Mouse (Mus musculus) liver, embryonic 13.5 days (tissue): ENCODE results near the gene Ncoa3. TPM values are rescaled to one million over a fixed set of nuclear protein-coding genes. Genes with fewer than 3 reads are reported as not detected.
A peak's percentile ranks its signal among the peaks of the same experiment; 100 is the strongest.

Experiments
- ATAC-seq: fragments of 200-750 bp; cut with Nextera tagmentation; 2 replicates; pipeline ENCODE4 v1.8.0; 2017; ENCODE audit warnings: low read depth, mild to moderate bottlenecking, moderate number of reproducible peaks, moderate library complexity
- DNase-seq: peaks from one replicate; pipeline ENCODE4 v3.0.0; 2022
- H3K27ac ChIP-seq: fragments of 300-500 bp; sonication (generic); 2 replicates; pipeline ENCODE4 v1.5.1; 2015; ENCODE audit warnings: moderate library complexity, mild to moderate bottlenecking, inconsistent platforms
- H3K27me3 ChIP-seq: fragments of 300-500 bp; sonication (generic); 2 replicates; pipeline ENCODE4 v1.6.1; 2015; ENCODE audit warnings: mild to moderate bottlenecking, inconsistent platforms
- H3K36me3 ChIP-seq: fragments of 300-500 bp; sonication (generic); 2 replicates; pipeline ENCODE4 v1.6.1; 2015; ENCODE audit warnings: mild to moderate bottlenecking, inconsistent platforms
- H3K4me1 ChIP-seq: fragments of 300-500 bp; sonication (generic); replicated peaks from 2 replicates; pipeline ENCODE4 v1.6.1; 2015; ENCODE audit warnings: inconsistent platforms
- H3K4me2 ChIP-seq: fragments of 300-500 bp; sonication (generic); 2 replicates; pipeline ENCODE4 v1.6.1; 2015; ENCODE audit warnings: inconsistent platforms, mild to moderate bottlenecking, moderate library complexity
- H3K4me3 ChIP-seq: fragments of 300-500 bp; sonication (generic); replicated peaks from 2 replicates; pipeline ENCODE4 v1.5.1; 2015; ENCODE audit warnings: mild to moderate bottlenecking, inconsistent platforms
- H3K9ac ChIP-seq: fragments of 300-500 bp; sonication (generic); 2 replicates; pipeline ENCODE4 v1.6.1; 2015; ENCODE audit warnings: mild to moderate bottlenecking, inconsistent platforms
- H3K9me3 ChIP-seq: fragments of 300-500 bp; sonication (generic); replicated peaks from 2 replicates; pipeline ENCODE4 v1.6.1; 2016; ENCODE audit warnings: inconsistent platforms
- WGBS: fragments of 180-500 bp; shearing (Covaris S2); methylation state at CpG from one replicate; pipeline ENCODE4 v1.1.7; 2015; ENCODE audit not compliant: insufficient replicate concordance; 5-methylcytosine and 5-hydroxymethylcytosine counted together
- polyA plus RNA-seq: library from polyadenylated mRNA; unstranded; fragments of >200 nt; fragmentation: Nextera tagmentation; extraction: Ambion mirVana; gene quantifications from 2 replicates; pipeline ENCODE4 v1.2.1, GENCODE M21; 2015

The Ncoa3 gene
- polyA plus RNA-seq, 1 experiment from 2014 or later = 3.5 TPM

GRCm38 (mm10) chr2:166091599-166091998 lies 99.2 kb downstream of the Ncoa3 start:
- Histone ChIP-seq H3K4me1 (peaks cover 6% of the 10 kb centered on the region; the same call in 1 of the 2 replicates), H3K36me3 (no peaks in the 10 kb centered on the region), H3K9me3 (no peaks in the 10 kb centered on the region), H3K9ac (no peak overlapping the region), H3K27ac (no peak overlapping the region), H3K4me2 (no peak overlapping the region), H3K4me3 (no peak overlapping the region), H3K27me3 (no peaks in the 10 kb centered on the region)
- no peak for DNase-seq
- no peak for ATAC-seq

GRCm38 (mm10) chr2:166092412-166092811 lies 100.0 kb downstream of the Ncoa3 start:
- Histone ChIP-seq H3K4me3 (no peak overlapping the region), H3K27ac (no peak overlapping the region), H3K4me2 (no peak overlapping the region), H3K9ac (no peak overlapping the region), H3K27me3 (no peaks in the 10 kb centered on the region), H3K9me3 (no peaks in the 10 kb centered on the region), H3K36me3 (no peaks in the 10 kb centered on the region), H3K4me1 (peaks cover 5% of the 10 kb centered on the region; the same call in 1 of the 2 replicates)
- no peak for ATAC-seq
- DNase-seq = no peak
- WGBS = 63% methylated on average over 6 of the region's 6 CpGs

DNA sequence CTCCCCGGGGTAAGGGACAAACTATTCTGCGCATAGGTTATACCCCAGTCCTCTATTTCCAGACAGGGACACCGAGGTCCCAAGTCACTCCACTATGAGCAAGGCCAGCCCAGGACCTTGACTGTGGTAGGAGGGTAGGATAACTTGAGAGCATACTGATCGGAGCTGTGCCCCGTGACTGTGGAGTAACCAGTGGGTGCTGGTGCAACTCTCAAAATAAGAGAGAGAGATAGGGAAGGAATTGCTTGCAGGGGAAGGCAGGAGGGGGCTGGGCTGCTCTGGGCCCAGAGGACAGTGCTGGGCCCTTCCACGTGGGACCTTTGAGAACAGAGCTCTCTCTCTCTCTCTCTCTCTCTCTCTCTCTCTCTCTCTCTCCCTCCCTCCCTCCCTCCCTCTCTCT lies 103.9 kb downstream of the Ncoa3 start:
- H3K4me3 ChIP-seq = no peak overlapping the region
- no peaks in the 10 kb centered on the region for H3K9me3 ChIP-seq
- H3K4me1 ChIP-seq = 0 out of 2 replicates have a peak, but pooled peaks cover 5% of the 10 kb centered on the region
- H3K9ac ChIP-seq = no peak overlapping the region
- H3K27me3 ChIP-seq = no peaks in the 10 kb centered on the region
- no peak overlapping the region for H3K27ac ChIP-seq
- H3K36me3 ChIP-seq = no peaks in the 10 kb centered on the region
- no peak for DNase-seq
- WGBS = 74% methylated on average over 6 of the region's 6 CpGs
- no peak for ATAC-seq
- H3K4me2 ChIP-seq = no peak overlapping the region

DNA sequence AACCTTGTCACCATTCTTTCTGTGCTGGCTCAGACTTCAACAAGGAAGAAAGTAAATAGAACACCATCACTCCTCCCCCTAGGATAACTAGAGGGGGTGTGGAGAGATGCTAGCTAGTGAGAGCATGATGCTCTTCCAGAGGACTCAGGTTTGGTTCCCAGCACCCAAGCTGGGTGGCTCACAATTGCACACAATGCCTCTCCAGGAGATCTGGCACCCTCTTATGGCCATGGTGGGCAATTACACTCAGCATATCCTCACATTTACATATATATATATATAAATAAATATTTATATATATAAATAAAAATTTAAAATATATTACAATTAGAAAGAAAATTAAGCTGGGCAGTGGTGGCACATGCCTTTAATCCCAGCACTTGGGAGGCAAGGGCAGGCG lies 104.4 kb downstream of the Ncoa3 start:
- Histone ChIP-seq H3K36me3 (no peaks in the 10 kb centered on the region), H3K4me1 (0 out of 2 replicates have a peak, but pooled peaks cover 5% of the 10 kb centered on the region), H3K9me3 (no peaks in the 10 kb centered on the region), H3K9ac (no peak overlapping the region), H3K4me2 (no peak overlapping the region), H3K27ac (no peak overlapping the region), H3K27me3 (no peaks in the 10 kb centered on the region), H3K4me3 (no peak overlapping the region)
- ATAC-seq (no peak), DNase-seq (no peak)
- 78% methylated on average over 1 of the region's 1 CpGs for WGBS

DNA sequence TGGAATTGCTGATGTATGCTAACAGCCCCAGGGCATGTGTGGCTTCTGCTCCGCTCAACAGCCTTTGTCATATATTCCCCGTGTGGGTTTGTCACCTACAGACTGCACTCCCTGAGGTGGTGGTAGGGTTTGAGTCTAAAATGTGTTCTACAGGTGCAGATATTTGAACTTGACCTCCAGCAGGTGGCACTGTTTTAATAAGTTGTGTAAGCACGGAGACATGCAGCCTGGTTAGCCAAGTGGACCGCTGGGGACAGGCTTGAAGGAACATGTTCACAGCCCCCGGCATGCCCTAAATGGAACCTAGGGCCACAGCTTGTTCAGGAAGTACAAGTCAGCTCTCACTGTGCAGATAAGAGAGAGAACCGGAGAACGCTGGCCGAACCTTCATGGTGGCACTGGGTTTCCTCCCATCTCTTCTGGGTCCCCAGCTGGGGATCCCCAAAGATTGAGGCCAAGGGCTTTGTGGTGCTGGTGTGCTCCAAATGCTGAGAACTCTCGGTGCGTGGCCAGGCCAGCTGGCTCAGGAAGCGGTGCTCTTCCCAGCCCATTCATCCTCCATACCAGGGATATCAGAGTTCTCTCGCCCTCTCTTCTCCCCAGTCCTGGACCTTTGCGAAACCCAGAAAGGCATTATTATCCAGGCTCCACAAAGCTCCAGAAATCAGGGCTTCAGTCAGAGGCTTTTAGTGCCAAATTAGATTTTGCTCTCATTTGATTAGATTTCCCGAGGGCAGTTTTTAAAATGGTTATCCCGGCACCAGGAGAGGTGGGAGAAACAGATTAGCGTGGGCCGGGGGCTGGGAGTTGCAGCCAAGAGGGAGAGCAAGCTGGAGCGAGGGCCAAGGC lies 105.2 kb downstream of the Ncoa3 start:
- H3K4me2 ChIP-seq = no peak overlapping the region
- no peak for ATAC-seq
- H3K9ac ChIP-seq = no peak overlapping the region
- H3K27ac ChIP-seq = no peak overlapping the region
- whole genome bisulfite sequencing = 56% methylated on average over 18 of the region's 18 CpGs
- H3K9me3 ChIP-seq = no peaks in the 10 kb centered on the region
- no peak for DNase-seq
- no peak overlapping the region for H3K4me3 ChIP-seq
- H3K27me3 ChIP-seq = no peaks in the 10 kb centered on the region
- H3K36me3 ChIP-seq = no peaks in the 10 kb centered on the region
- H3K4me1 ChIP-seq = 0 out of 2 replicates have a peak, but pooled peaks cover 5% of the 10 kb centered on the region

- Histone ChIP-seq H3K4me2 (no peak overlapping the region), H3K27ac (no peak overlapping the region), H3K9me3 (no peaks in the 10 kb centered on the region), H3K9ac (no peak overlapping the region), H3K36me3 (no peaks in the 10 kb centered on the region), H3K27me3 (no peaks in the 10 kb centered on the region), H3K4me1 (0 out of 2 replicates have a peak, but pooled peaks cover 5% of the 10 kb centered on the region), H3K4me3 (no peak overlapping the region)
- 70% methylated on average over 15 of the region's 15 CpGs for WGBS
- ATAC-seq (0 out of 2 replicates have a peak, but pooled peaks have one; percentile 29), DNase-seq (no peak)
Measured at GRCm38 (mm10) chr2:166098292-166098933, 106.0 kb downstream of the Ncoa3 start.

DNA sequence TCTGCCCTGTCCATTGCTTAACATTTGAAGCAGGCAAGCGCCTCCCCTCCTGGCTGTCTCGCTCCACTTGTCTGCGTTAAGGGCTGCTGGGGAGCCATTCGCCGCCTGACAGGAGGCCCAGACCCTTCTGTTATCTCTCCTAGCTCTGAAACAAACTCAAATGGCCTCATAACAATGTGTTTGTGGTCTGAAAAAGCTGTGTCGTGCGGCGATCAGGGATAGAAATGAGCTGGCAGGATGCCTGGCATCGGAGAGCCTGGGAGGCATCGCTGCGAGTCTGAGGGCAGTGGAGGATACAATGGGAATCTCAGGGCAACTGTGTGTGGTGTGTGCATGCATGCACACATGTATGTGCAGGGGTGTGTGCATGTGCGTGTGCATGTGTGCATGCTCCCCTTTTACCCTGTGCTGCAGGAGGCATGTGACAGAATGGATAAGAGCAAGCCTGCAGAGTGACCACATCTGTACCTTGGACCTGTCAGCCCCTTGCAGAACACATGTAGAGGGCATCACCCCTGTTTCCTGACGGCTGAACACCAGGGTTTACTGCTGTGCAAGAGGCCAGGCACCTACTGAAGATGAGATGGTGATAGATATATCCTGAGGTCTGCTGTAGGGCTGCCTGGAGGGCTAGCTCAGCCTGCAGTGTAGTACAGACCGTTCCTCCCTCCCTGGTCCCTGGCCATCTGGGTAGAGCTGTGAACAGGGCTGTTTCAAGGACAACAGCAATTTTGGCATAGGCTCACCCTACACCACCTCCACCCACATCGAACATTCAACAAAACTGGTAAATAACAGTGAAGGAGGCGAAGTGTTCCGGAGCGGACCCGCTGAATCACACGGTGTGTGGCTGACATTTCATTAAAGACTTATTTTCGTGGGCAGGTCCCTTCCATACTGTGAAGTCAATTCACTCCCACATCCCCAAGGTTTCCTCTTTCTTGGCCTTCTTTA lies 108.2 kb downstream of the Ncoa3 start:
- ATAC-seq (no peak), DNase-seq (no peak)
- no peak overlapping the region for H3K9ac ChIP-seq
- 70% methylated on average over 21 of the region's 21 CpGs for WGBS
- H3K4me1 ChIP-seq = 0 out of 2 replicates have a peak, but pooled peaks cover 5% of the 10 kb centered on the region
- H3K27me3 ChIP-seq = no peaks in the 10 kb centered on the region
- no peak overlapping the region for H3K4me2 ChIP-seq
- no peak overlapping the region for H3K27ac ChIP-seq
- H3K36me3 ChIP-seq = no peaks in the 10 kb centered on the region
- H3K4me3 ChIP-seq = no peak overlapping the region
- no peaks in the 10 kb centered on the region for H3K9me3 ChIP-seq

DNA sequence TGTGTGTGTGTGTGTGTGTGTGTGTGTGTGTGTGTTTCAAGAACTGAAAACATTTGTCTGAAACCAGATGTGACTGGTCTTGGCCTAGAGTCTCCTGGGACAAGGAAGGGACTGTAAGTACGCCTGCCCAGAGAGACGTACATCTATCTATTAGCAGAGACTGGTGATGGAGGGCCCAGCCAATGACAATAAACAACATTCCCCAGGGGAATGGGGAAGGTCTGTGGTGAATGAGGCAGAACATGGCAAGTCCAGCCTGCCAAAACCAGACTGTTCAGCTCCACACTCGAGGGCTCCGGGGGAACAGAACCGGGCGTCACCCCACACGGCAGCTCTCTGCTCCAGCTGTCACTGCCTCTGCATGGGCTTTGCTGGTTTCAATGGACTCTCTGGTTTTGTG lies 110.5 kb downstream of the Ncoa3 start:
- Histone ChIP-seq H3K4me3 (no peak overlapping the region), H3K4me2 (no peak overlapping the region), H3K36me3 (no peaks in the 10 kb centered on the region), H3K9ac (no peak overlapping the region), H3K9me3 (no peaks in the 10 kb centered on the region), H3K4me1 (0 out of 2 replicates have a peak, but pooled peaks cover 5% of the 10 kb centered on the region), H3K27ac (no peak overlapping the region), H3K27me3 (no peaks in the 10 kb centered on the region)
- 76% methylated on average over 7 of the region's 7 CpGs for WGBS
- ATAC-seq (no peak), DNase-seq (no peak)

DNA sequence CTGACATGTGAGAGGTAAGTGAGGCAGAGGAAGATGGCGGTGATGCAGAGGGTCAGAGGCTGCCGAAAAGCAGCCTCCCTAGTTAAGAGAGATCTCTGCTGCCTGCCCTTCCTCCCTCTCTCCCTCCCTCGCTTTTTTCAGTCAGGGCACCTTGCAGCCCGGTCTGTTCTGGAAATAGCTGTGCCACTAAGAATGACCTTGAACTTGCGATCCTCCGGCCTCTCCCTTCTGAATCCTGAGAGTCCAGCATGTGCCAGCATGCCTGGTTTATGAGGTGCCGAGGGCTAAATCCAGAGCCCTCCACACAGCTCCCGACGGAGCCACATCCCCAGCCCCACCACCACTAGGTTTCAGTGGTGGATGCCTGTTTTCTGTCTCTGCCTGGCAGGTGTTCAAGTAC lies 113.5 kb downstream of the Ncoa3 start:
- Histone ChIP-seq H3K4me3 (no peak overlapping the region), H3K27ac (no peak overlapping the region), H3K4me2 (no peak overlapping the region), H3K9ac (no peak overlapping the region), H3K27me3 (no peaks in the 10 kb centered on the region), H3K36me3 (no peaks in the 10 kb centered on the region), H3K9me3 (no peaks in the 10 kb centered on the region), H3K4me1 (no peaks in the 10 kb centered on the region)
- ATAC-seq = no peak
- WGBS = 69% methylated on average over 9 of the region's 9 CpGs
- DNase-seq = no peak

GRCm38 (mm10) chr2:166106631-166107030 lies 114.2 kb downstream of the Ncoa3 start:
- no peak overlapping the region for H3K4me3 ChIP-seq
- H3K36me3 ChIP-seq = no peaks in the 10 kb centered on the region
- no peak overlapping the region for H3K9ac ChIP-seq
- H3K4me1 ChIP-seq = no peaks in the 10 kb centered on the region
- ATAC-seq (no peak), DNase-seq (no peak)
- H3K27me3 ChIP-seq = no peaks in the 10 kb centered on the region
- WGBS = 37% methylated on average over 2 of the region's 2 CpGs
- H3K4me2 ChIP-seq = no peak overlapping the region
- no peak overlapping the region for H3K27ac ChIP-seq
- H3K9me3 ChIP-seq = no peaks in the 10 kb centered on the region

DNA sequence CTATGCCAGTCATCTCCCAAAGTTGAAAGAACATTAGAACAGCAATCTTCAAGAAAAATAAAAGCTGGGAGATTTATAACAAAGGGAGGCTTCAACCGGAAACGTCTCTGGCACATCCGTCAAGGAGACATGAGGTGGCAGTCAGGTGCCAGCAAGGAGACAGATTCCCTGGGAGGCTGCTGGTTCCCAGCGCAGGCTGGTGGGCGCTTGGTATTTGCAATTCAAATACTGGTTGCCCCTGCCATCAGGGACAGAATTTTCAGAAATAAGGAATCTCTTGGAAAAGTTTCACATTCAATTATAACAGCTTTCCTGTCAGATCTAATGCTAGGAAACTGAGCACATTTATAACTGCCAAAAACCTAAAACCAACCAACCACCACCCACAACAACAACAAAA lies 115.5 kb downstream of the Ncoa3 start:
- Histone ChIP-seq H3K27me3 (no peaks in the 10 kb centered on the region), H3K27ac (no peak overlapping the region), H3K9ac (no peak overlapping the region), H3K4me1 (no peaks in the 10 kb centered on the region), H3K4me3 (no peak overlapping the region), H3K36me3 (no peaks in the 10 kb centered on the region), H3K9me3 (no peaks in the 10 kb centered on the region), H3K4me2 (no peak overlapping the region)
- DNase-seq (no peak), ATAC-seq (no peak)
- WGBS = 77% methylated on average over 5 of the region's 5 CpGs
